Mouse (Mus musculus) heart, embryonic 10.5 days (tissue): ENCODE results near the gene Mup12. TPM values are rescaled to one million over a fixed set of nuclear protein-coding genes. Genes with fewer than 3 reads are reported as not detected.
"Not testable (repeated sequence)": the region's sequence is repeated elsewhere in the genome, so short reads cannot be mapped to it uniquely, and the experiment has no call there.

Experiments
- DNase-seq: peaks from one replicate; pipeline ENCODE4 v3.0.0-alpha.2; 2017; ENCODE audit warnings: low spot score
- H3K27ac ChIP-seq: fragments of 300-500 bp; sonication (generic); 2 replicates; pipeline ENCODE4 v1.5.1; 2016; ENCODE audit warnings: mild to moderate bottlenecking
- H3K27me3 ChIP-seq: fragments of 300-500 bp; sonication (generic); 2 replicates; pipeline ENCODE4 v1.6.1; 2016; ENCODE audit warnings: mild to moderate bottlenecking; ENCODE audit not compliant: poor library complexity, insufficient read depth, severe bottlenecking
- H3K36me3 ChIP-seq: fragments of 300-500 bp; sonication (generic); 2 replicates; pipeline ENCODE4 v1.6.1; 2016; ENCODE audit warnings: mild to moderate bottlenecking, moderate library complexity
- H3K4me1 ChIP-seq: fragments of 300-500 bp; sonication (generic); 2 replicates; pipeline ENCODE4 v1.6.1; 2016; ENCODE audit warnings: mild to moderate bottlenecking
- H3K4me3 ChIP-seq: fragments of 300-500 bp; sonication (generic); 2 replicates; pipeline ENCODE4 v1.5.1; 2016; ENCODE audit warnings: mild to moderate bottlenecking, moderate library complexity
- H3K9me3 ChIP-seq: fragments of 300-500 bp; sonication (generic); 2 replicates; pipeline ENCODE4 v1.6.1; 2016; ENCODE audit warnings: mild to moderate bottlenecking, moderate library complexity
- WGBS: fragments of 180-500 bp; shearing (Covaris S2); methylation state at CpG from one replicate; pipeline ENCODE4 v1.1.7; 2016; 5-methylcytosine and 5-hydroxymethylcytosine counted together
- polyA plus RNA-seq: library from polyadenylated mRNA; unstranded; fragments of >200 nt; fragmentation: Nextera tagmentation; extraction: Ambion mirVana; gene quantifications from 2 replicates; pipeline ENCODE4 v1.2.1, GENCODE M21; 2016

Mup12 gene
- not detected in 2 replicates for polyA plus RNA-seq

DNA sequence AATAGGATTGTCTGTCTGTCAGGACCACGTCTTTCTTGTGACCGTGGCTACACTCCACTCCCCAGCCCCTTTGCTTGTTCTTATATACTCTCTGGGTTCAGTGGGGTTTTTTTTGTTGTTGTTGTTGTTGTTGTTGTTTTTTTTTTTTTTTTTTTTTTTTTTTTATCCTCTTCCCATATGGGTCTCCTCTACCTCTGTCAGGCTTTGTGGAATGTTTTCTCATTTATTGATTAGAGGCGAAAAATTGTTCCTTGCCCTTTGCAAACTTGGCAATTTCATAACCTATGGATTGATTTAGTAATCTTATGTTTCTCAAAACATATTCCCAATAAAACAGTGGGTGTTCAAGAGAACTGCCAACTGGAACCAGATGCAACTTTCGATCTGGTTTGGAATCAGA, at the start of gene Mup12:
Gene Mup12 (minus strand): TSS at position 101 of the 400 bp plus-strand sequence.
- H3K27ac ChIP-seq, H3K36me3 ChIP-seq, H3K4me3 ChIP-seq, H3K9me3 ChIP-seq, H3K4me1 ChIP-seq, DNase-seq, H3K27me3 ChIP-seq: not testable (repeated sequence)
- WGBS: 80% methylated on average over 3 of the region's 4 CpGs

Other genes starting within 250 kb of the Mup12 start
- gene Mup1, start 239.4 kb downstream of the Mup12 start, polyA plus RNA-seq: not detected in 2 replicates
- not detected in 2 replicates for gene Mup10, start 159.1 kb downstream of the Mup12 start, polyA plus RNA-seq
- not detected in 2 replicates for gene Mup11, start 78.9 kb downstream of the Mup12 start, polyA plus RNA-seq
- not detected in 2 replicates for gene Mup22, start 80.1 kb upstream of the Mup12 start, polyA plus RNA-seq